Mouse (Mus musculus) ovary, postnatal 36 days (tissue): ENCODE data around the gene Ccdc174.

Experiments
- DNase-seq: peaks from one replicate; pipeline ENCODE4 v3.0.0; 2022; ENCODE audit warnings: low spot score, mixed read lengths

Ccdc174 gene

DNA sequence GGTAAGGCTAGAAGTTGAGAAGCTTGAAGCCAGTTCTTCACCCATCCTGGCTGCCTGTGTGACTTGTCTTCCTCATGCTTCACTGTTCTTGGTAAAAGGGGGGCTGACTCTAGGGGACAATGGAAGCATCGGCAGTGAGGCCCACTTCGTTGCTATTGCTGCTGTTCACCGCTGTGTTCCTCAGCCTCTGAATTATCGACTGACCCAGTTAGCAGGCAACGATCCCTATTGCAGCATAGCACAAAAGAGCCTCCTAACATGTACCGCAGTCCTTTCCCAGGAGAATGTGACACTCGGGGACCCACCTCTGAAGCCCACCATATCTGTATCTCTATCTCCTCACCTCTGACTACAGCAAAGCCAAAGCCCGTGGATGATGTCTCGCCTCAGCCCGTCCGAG is 39.9 kb downstream of the Ccdc174 start:
- no peak for DNase-seq

DNA sequence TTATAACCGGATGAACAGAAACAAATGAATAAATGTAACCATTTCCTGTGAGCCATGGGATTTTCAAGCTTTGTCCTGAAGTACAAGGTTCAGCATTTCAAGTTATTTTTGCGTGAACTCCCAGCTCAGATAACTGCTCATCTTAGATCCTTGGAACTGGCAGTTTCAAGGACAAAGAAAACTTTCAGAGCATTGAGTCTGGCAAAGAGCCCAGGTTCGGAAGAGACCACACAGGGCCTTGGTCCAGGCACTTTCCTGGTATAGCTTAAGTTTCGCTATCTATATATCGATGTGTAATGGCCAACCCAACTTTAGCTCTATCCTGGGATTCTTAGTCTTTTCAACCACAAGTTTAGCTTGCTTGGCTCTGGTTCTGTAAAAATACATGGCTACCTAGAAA is 53.4 kb downstream of the Ccdc174 start:
- no peak for DNase-seq

DNA sequence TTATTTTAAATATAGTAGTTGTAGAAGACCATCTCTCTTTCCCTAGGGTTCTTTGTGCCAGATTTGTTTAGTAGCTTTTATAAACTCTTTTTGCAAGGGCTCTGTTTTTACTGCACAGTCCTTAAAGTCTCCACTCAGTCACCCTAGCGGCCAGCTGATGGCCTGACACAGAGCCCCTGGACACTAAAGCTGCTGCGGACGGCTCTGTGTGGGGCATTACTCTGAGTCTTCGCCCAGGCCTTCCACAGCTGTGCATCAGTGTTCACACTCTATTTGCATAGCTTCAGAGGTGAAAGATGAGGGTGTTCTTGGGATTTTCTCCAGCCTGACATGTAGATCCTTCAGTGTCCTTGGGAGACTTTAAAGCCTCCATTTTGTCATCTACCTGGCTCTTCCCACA is 60.6 kb downstream of the Ccdc174 start:
- DNase-seq, result no peak

DNA sequence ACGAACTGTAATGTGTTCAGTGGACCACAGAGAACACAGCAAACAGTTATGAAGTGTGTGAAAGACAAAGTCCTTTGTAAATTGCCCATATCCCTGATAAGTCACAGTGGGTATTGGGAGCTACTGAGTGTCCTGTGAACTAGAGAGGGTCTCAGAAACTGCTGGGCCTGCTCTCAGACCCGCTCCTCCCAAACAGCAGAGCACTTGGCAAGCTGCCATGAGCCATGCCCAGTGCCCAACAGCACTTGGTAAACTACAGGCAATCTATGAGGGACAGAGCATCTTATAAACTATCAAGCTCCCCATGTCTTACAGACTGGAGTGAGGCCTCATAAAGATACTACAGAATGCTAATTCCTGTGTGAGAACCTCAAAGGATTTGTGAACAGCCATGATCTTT is 70.6 kb downstream of the Ccdc174 start:
- no peak for DNase-seq
